Mouse (Mus musculus) liver, adult 2 months (tissue): ENCODE measurements around the gene Appl2.

Experiments
- CTCF ChIP-seq: fragments of 200-500 bp; IDR thresholded peaks from 2 replicates; pipeline ENCODE4 v1.5.1; 2011; ENCODE audit warnings: low read depth, low read length, control low read depth
- POLR2A ChIP-seq: fragments of 200-500 bp; IDR thresholded peaks from 2 replicates; pipeline ENCODE4 v1.6.1; 2011; ENCODE audit warnings: low read length, control low read depth; ENCODE audit not compliant: insufficient read depth; ENCODE audit errors: extremely low read depth

GRCm38 (mm10) chr10:83618819-83619440 is 29.6 kb downstream of the Appl2 start:
- TF ChIP-seq POLR2A (no peak), CTCF (no peak)
